Mouse (Mus musculus): ENCODE data around the gene Katnal1. TPM values are rescaled to one million over a fixed set of nuclear protein-coding genes. Genes with fewer than 3 reads are reported as not detected.

Katnal1 gene
- polyA plus RNA-seq, 1 experiment from 2014 or later: 7.0 TPM

DNA sequence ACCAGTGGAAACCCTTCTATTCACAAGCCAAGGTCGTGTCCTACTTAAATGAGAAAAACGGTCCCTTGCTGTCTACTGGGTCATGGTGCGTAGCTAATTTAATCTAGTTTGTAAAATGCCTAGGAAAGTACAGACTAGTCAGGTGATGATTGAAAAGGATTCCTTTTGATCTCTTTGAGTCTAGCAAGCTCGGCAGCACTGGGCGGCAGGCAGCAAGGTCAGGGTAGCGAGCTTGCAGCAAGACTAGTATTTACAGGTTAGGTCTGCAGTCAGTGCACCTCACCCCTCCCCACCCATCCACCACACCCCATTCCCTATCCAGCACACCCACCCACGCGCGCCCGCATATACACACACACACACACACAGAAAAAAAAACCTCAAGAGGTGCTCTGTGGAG is 31.1 kb upstream of the Katnal1 start:
- no peak overlapping the region for H3K27ac ChIP-seq
- WGBS (ENCODE audit: missing documents): 91% methylated on average over 10 of the region's 10 CpGs
- H3K79me2 ChIP-seq (ENCODE audit: inconsistent target): no peaks in the 10 kb centered on the region
- H3K4me3 ChIP-seq (ENCODE audit: inconsistent target): no peak overlapping the region
- H3K36me3 ChIP-seq (ENCODE audit: inconsistent target): no peaks in the 10 kb centered on the region

- Histone ChIP-seq H3K27ac (no peak overlapping the region), H3K36me3 (ENCODE audit: inconsistent target) (no peaks in the 10 kb centered on the region), H3K4me3 (ENCODE audit: inconsistent target) (no peak overlapping the region), H3K79me2 (ENCODE audit: inconsistent target) (no peaks in the 10 kb centered on the region)
- WGBS (ENCODE audit: missing documents): 7% methylated on average over 38 of the region's 39 CpGs
These were observed 30.2 kb upstream of the Katnal1 start for GRCm38 (mm10) chr5:148959068-148959990.

DNA sequence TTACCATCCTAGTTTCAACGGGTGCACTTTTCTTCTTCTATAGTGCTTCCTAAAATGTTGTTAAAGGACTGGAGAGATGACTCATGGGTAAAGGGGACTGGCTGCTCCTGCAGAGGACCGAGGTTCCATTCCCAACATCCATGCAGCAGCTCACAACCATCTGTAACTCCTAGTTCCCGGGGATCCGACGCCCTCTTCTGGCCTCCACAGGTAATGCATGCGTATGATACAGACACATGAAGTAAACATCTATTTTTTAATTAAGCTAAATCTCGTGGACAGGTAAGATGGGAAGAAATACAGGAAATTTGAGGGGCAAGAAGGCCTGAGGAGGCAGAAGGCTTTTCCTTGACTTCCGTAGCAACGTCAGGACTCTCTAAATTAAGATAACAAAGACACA is 29.2 kb upstream of the Katnal1 start:
- no peak overlapping the region for H3K27ac ChIP-seq
- H3K36me3 ChIP-seq (ENCODE audit: inconsistent target): no peaks in the 10 kb centered on the region
- no peaks in the 10 kb centered on the region for H3K79me2 ChIP-seq (ENCODE audit: inconsistent target)
- no peak overlapping the region for H3K4me3 ChIP-seq (ENCODE audit: inconsistent target)
- WGBS (ENCODE audit: missing documents): 60% methylated on average over 9 of the region's 9 CpGs

GRCm38 (mm10) chr5:148956898-148957535 is 27.9 kb upstream of the Katnal1 start:
- 80% methylated on average over 9 of the region's 9 CpGs for WGBS (ENCODE audit: missing documents)
- Histone ChIP-seq H3K79me2 (ENCODE audit: inconsistent target) (no peaks in the 10 kb centered on the region), H3K36me3 (ENCODE audit: inconsistent target) (no peaks in the 10 kb centered on the region), H3K27ac (no peak overlapping the region), H3K4me3 (ENCODE audit: inconsistent target) (no peak overlapping the region)

- Histone ChIP-seq H3K79me2 (ENCODE audit: inconsistent target) (no peaks in the 10 kb centered on the region), H3K27ac (no peak overlapping the region), H3K36me3 (ENCODE audit: inconsistent target) (no peaks in the 10 kb centered on the region), H3K4me3 (ENCODE audit: inconsistent target) (no peak overlapping the region)
- WGBS (ENCODE audit: missing documents): 60% methylated on average over 9 of the region's 9 CpGs
These were observed 27.0 kb upstream of the Katnal1 start for GRCm38 (mm10) chr5:148956091-148956490.

GRCm38 (mm10) chr5:148955575-148955974 is 26.5 kb upstream of the Katnal1 start:
- no peak overlapping the region for H3K4me3 ChIP-seq (ENCODE audit: inconsistent target)
- H3K27ac ChIP-seq: no peak overlapping the region
- no peaks in the 10 kb centered on the region for H3K79me2 ChIP-seq (ENCODE audit: inconsistent target)
- WGBS (ENCODE audit: missing documents): 91% methylated on average over 6 of the region's 6 CpGs
- no peaks in the 10 kb centered on the region for H3K36me3 ChIP-seq (ENCODE audit: inconsistent target)

- Histone ChIP-seq H3K79me2 (ENCODE audit: inconsistent target) (no peaks in the 10 kb centered on the region), H3K36me3 (ENCODE audit: inconsistent target) (no peaks in the 10 kb centered on the region), H3K4me3 (ENCODE audit: inconsistent target) (no peak overlapping the region), H3K27ac (peak overlapping the region; percentile 4; the same call in 1 of the 2 replicates)
- 49% methylated on average over 22 of the region's 22 CpGs for WGBS (ENCODE audit: missing documents)
These were observed 25.4 kb upstream of the Katnal1 start for GRCm38 (mm10) chr5:148954314-148955060.

DNA sequence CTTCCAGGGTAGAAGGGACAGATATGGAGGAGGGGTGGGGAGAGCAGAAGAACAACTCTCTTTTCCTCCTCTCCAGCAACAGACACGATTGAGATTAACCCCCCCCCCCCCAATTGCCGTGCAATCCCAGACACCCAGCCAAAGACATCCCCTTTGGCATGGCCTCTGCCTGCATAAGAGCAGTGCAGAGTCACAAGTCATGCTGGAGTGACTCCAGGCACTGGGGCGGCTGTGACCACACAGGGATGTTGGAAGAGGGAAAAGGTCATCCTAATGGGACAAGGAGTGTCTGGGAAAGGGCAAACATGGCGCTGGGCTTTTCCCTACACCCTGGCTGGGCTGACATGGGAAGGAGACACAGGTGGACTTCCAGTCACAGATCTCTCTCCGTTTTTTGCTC is 24.0 kb upstream of the Katnal1 start:
- WGBS (ENCODE audit: missing documents): 81% methylated on average over 5 of the region's 5 CpGs
- no peak overlapping the region for H3K27ac ChIP-seq
- H3K79me2 ChIP-seq (ENCODE audit: inconsistent target): no peaks in the 10 kb centered on the region
- H3K36me3 ChIP-seq (ENCODE audit: inconsistent target): no peaks in the 10 kb centered on the region
- H3K4me3 ChIP-seq (ENCODE audit: inconsistent target): no peak overlapping the region

DNA sequence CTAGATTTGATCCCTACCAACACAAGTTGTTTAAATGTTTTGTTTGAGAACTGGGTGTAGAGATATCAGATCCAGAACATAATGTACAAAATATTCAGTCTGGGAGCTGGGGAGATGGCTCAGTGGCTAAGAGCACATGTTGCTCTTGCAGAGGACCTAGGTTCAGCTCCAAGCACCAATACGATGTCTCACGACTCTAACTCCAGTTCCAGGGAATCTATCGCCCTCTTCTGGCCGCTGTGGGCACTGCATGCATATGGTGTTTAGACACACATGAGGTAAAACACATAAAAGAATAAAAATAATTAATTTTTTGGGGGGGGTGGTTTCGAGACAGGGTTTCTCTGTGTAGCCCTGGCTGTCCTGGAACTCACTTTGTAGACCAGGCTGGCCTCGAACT is 23.3 kb upstream of the Katnal1 start:
- no peak overlapping the region for H3K4me3 ChIP-seq (ENCODE audit: inconsistent target)
- H3K36me3 ChIP-seq (ENCODE audit: inconsistent target): no peaks in the 10 kb centered on the region
- no peaks in the 10 kb centered on the region for H3K79me2 ChIP-seq (ENCODE audit: inconsistent target)
- 71% methylated on average over 6 of the region's 6 CpGs for WGBS (ENCODE audit: missing documents)
- H3K27ac ChIP-seq: no peak overlapping the region

GRCm38 (mm10) chr5:148951360-148951759 is 22.2 kb upstream of the Katnal1 start:
- 59% methylated on average over 5 of the region's 5 CpGs for WGBS (ENCODE audit: missing documents)
- H3K27ac ChIP-seq: no peak overlapping the region
- H3K4me3 ChIP-seq (ENCODE audit: inconsistent target): no peak overlapping the region
- no peaks in the 10 kb centered on the region for H3K36me3 ChIP-seq (ENCODE audit: inconsistent target)
- no peaks in the 10 kb centered on the region for H3K79me2 ChIP-seq (ENCODE audit: inconsistent target)

GRCm38 (mm10) chr5:148950064-148950463 is 20.9 kb upstream of the Katnal1 start:
- Histone ChIP-seq H3K79me2 (ENCODE audit: inconsistent target) (no peaks in the 10 kb centered on the region), H3K27ac (no peak overlapping the region), H3K4me3 (ENCODE audit: inconsistent target) (no peak overlapping the region), H3K36me3 (ENCODE audit: inconsistent target) (no peaks in the 10 kb centered on the region)
- 19% methylated on average over 15 of the region's 15 CpGs for WGBS (ENCODE audit: missing documents)

GRCm38 (mm10) chr5:148948577-148948976 is 19.5 kb upstream of the Katnal1 start:
- no peak overlapping the region for H3K4me3 ChIP-seq (ENCODE audit: inconsistent target)
- WGBS (ENCODE audit: missing documents): 96% methylated on average over 9 of the region's 9 CpGs
- H3K27ac ChIP-seq: no peak overlapping the region
- H3K36me3 ChIP-seq (ENCODE audit: inconsistent target): no peaks in the 10 kb centered on the region
- H3K79me2 ChIP-seq (ENCODE audit: inconsistent target): no peaks in the 10 kb centered on the region

- Histone ChIP-seq H3K36me3 (ENCODE audit: inconsistent target) (no peaks in the 10 kb centered on the region), H3K79me2 (ENCODE audit: inconsistent target) (no peaks in the 10 kb centered on the region), H3K27ac (no peak overlapping the region), H3K4me3 (ENCODE audit: inconsistent target) (no peak overlapping the region)
- 86% methylated on average over 2 of the region's 4 CpGs for WGBS (ENCODE audit: missing documents)
These were observed 18.3 kb upstream of the Katnal1 start for GRCm38 (mm10) chr5:148947412-148947811.

GRCm38 (mm10) chr5:148946787-148947186 is 17.7 kb upstream of the Katnal1 start:
- 83% methylated on average over 5 of the region's 5 CpGs for whole genome bisulfite sequencing (ENCODE audit: missing documents)

GRCm38 (mm10) chr5:148945735-148946134 is 16.6 kb upstream of the Katnal1 start:
- Histone ChIP-seq H3K36me3 (ENCODE audit: inconsistent target) (no peaks in the 10 kb centered on the region), H3K79me2 (ENCODE audit: inconsistent target) (no peaks in the 10 kb centered on the region), H3K4me3 (ENCODE audit: inconsistent target) (no peak overlapping the region), H3K27ac (no peak overlapping the region)
- WGBS (ENCODE audit: missing documents): 73% methylated on average over 2 of the region's 2 CpGs

More at GRCm38 (mm10) chr5:148946787-148947186, 17.7 kb upstream of the Katnal1 start:
- H3K4me3 ChIP-seq (ENCODE audit: inconsistent target): no peak overlapping the region
- H3K27ac ChIP-seq: no peak overlapping the region
- H3K36me3 ChIP-seq (ENCODE audit: inconsistent target): no peaks in the 10 kb centered on the region
- H3K79me2 ChIP-seq (ENCODE audit: inconsistent target): no peaks in the 10 kb centered on the region

All from macrophage (primary cell).